Mouse (Mus musculus) olfactory bulb, adult 2 months (tissue): Measurements from ENCODE around the gene Smg8. TPM values are rescaled to one million over a fixed set of nuclear protein-coding genes. Genes with fewer than 3 reads are reported as not detected.

Experiments
- H3K27ac ChIP-seq: fragments of 200-500 bp; 2 replicates; pipeline ENCODE4 v1.5.1; 2012; ENCODE audit warnings: low read depth, low read length; ENCODE audit not compliant: insufficient read depth
- H3K4me1 ChIP-seq: fragments of 200-500 bp; 2 replicates; pipeline ENCODE4 v1.6.1; 2012; ENCODE audit warnings: low read length; ENCODE audit not compliant: control insufficient read depth, insufficient read depth
- H3K4me3 ChIP-seq: fragments of 200-500 bp; 2 replicates; pipeline ENCODE4 v1.5.1; 2012; ENCODE audit warnings: mild to moderate bottlenecking, low read depth, low read length, moderate library complexity; ENCODE audit not compliant: insufficient read depth
- CTCF ChIP-seq: fragments of 200-500 bp; IDR thresholded peaks from 2 replicates; pipeline ENCODE4 v1.5.1; 2012; ENCODE audit warnings: low read depth, mild to moderate bottlenecking, low read length, moderate library complexity; ENCODE audit not compliant: insufficient read depth
- POLR2A ChIP-seq: fragments of 200-500 bp; IDR thresholded peaks from 2 replicates; pipeline ENCODE4 v1.6.1; 2012; ENCODE audit warnings: mild to moderate bottlenecking, low read depth, low read length, moderate library complexity; ENCODE audit not compliant: insufficient read depth
- WGBS: fragments of 180-500 bp; shearing (Covaris S2); methylation state at CpG from one replicate; pipeline ENCODE4 v1.1.7; 2018; 5-methylcytosine and 5-hydroxymethylcytosine counted together
- polyA plus RNA-seq: library from polyadenylated mRNA; stranded (reverse); fragments of >200 nt; gene quantifications from 2 replicates; pipeline ENCODE4 v1.2.4, GENCODE M21; 2012; ENCODE audit warnings: low replicate concordance; ENCODE audit not compliant: missing spikeins, insufficient read depth, insufficient read length

Smg8 gene
- polyA plus RNA-seq, 1 experiment: not detected

GRCm38 (mm10) chr11:87109519-87110171 lies 23.1 kb upstream of the Smg8 start:
- TF ChIP-seq POLR2A (no peak), CTCF (no peak)
- WGBS: under 1% methylated on average over 42 of the region's 42 CpGs

GRCm38 (mm10) chr11:87108755-87109518 lies 22.4 kb upstream of the Smg8 start, which contains the start of gene Ska2:
Ska2 (plus strand) TSS chr11:87109234.
- Histone ChIP-seq H3K4me1 (no peaks in the 10 kb centered on the region), H3K4me3 (peak within 1 kb of the TSS; percentile 88), H3K27ac (peak within 1 kb of the TSS; percentile 65)
- TF ChIP-seq CTCF: no peak
- 0 out of 2 replicates have a peak, but pooled peaks have one; percentile 9 for TF ChIP-seq POLR2A
- under 1% methylated on average over 40 of the region's 40 CpGs for WGBS

More at GRCm38 (mm10) chr11:87109519-87110171, 23.1 kb upstream of the Smg8 start:
- Histone ChIP-seq H3K4me1 (no peaks in the 10 kb centered on the region), H3K4me3 (peak overlapping the region; percentile 88), H3K27ac (peak overlapping the region; percentile 65)

GRCm38 (mm10) chr11:87108409-87108754 lies 21.8 kb upstream of the Smg8 start, which contains the start of gene Prr11:
Prr11 (minus strand) TSS chr11:87108708.
- Histone ChIP-seq H3K4me3 (peak within 1 kb of the TSS; percentile 88), H3K4me1 (no peaks in the 10 kb centered on the region), H3K27ac (peak within 1 kb of the TSS; percentile 65)
- under 1% methylated on average over 14 of the region's 14 CpGs for WGBS
- TF ChIP-seq CTCF (no peak), POLR2A (no peak)

- peaks cover 13% of the 10 kb centered on the region for H3K4me1 ChIP-seq
- WGBS: 41% methylated on average over 2 of the region's 2 CpGs
- H3K27ac ChIP-seq: no peak overlapping the region
- no peak for TF ChIP-seq CTCF
- TF ChIP-seq POLR2A: no peak
- H3K4me3 ChIP-seq: no peak overlapping the region
Observed at GRCm38 (mm10) chr11:87087142-87087541, 568 bp upstream of the Smg8 start.

GRCm38 (mm10) chr11:87085461-87085860 lies 1.1 kb downstream of the Smg8 start:
- H3K27ac ChIP-seq: no peak overlapping the region
- H3K4me3 ChIP-seq: peak overlapping the region; percentile 88; the same call in 1 of the 2 replicates
- peaks cover 13% of the 10 kb centered on the region for H3K4me1 ChIP-seq
- TF ChIP-seq CTCF (no peak), POLR2A (no peak)
- 87% methylated on average over 13 of the region's 13 CpGs for WGBS

- TF ChIP-seq CTCF (no peak), POLR2A (no peak)
- Histone ChIP-seq H3K4me1 (peaks cover 18% of the 10 kb centered on the region), H3K27ac (no peak overlapping the region), H3K4me3 (no peak overlapping the region)
- 61% methylated on average over 1 of the region's 1 CpGs for WGBS
Observed at GRCm38 (mm10) chr11:87083712-87084111, 2.9 kb downstream of the Smg8 start.

- H3K4me1 ChIP-seq: peaks cover 6% of the 10 kb centered on the region; the same call in 1 of the 2 replicates
- peak; percentile 97 for TF ChIP-seq POLR2A
- TF ChIP-seq CTCF: peak; percentile 5
- peak within 1 kb of the TSS; percentile 71 for H3K4me3 ChIP-seq
- under 1% methylated on average over 43 of the region's 43 CpGs for WGBS
- peak within 1 kb of the TSS; percentile 90 for H3K27ac ChIP-seq
Observed at GRCm38 (mm10) chr11:87073866-87074440, 12.6 kb downstream of the Smg8 start, which contains the start of gene Gdpd1. Gdpd1 (minus strand) TSS chr11:87074062.

- peaks cover 6% of the 10 kb centered on the region; the same call in 1 of the 2 replicates for H3K4me1 ChIP-seq
- H3K4me3 ChIP-seq: peak overlapping the region; percentile 71
- under 1% methylated on average over 24 of the region's 24 CpGs for WGBS
- H3K27ac ChIP-seq: peak overlapping the region; percentile 90
- TF ChIP-seq CTCF: peak; percentile 5
- TF ChIP-seq POLR2A: no peak
Observed at GRCm38 (mm10) chr11:87073343-87073865, 13.2 kb downstream of the Smg8 start.

- TF ChIP-seq POLR2A: no peak
- no peak for TF ChIP-seq CTCF
- WGBS: 77% methylated on average over 3 of the region's 3 CpGs
Observed at GRCm38 (mm10) chr11:87062087-87062486, 24.5 kb downstream of the Smg8 start.

More at GRCm38 (mm10) chr11:87062087-87062486, 24.5 kb downstream of the Smg8 start:
- H3K27ac ChIP-seq: no peak overlapping the region
- peaks cover 3% of the 10 kb centered on the region for H3K4me1 ChIP-seq
- no peak overlapping the region for H3K4me3 ChIP-seq
